Mouse (Mus musculus) hindbrain, embryonic 12.5 days (tissue): ENCODE results near the gene Fnbp1l. TPM values are rescaled to one million over a fixed set of nuclear protein-coding genes. Genes with fewer than 3 reads are reported as not detected.

Source experiments
- ATAC-seq: fragments of 200-750 bp; cut with Nextera tagmentation; 2 replicates; pipeline ENCODE4 v1.8.0; 2017; ENCODE audit warnings: moderate TSS enrichment; ENCODE audit not compliant: low FRiP score
- H3K27ac ChIP-seq: fragments of 300-500 bp; sonication (generic); 2 replicates; pipeline ENCODE4 v1.5.1; 2016; ENCODE audit warnings: mild to moderate bottlenecking
- H3K27me3 ChIP-seq: fragments of 300-500 bp; sonication (generic); 2 replicates; pipeline ENCODE4 v1.6.1; 2016; ENCODE audit warnings: mild to moderate bottlenecking
- H3K36me3 ChIP-seq: fragments of 300-500 bp; sonication (generic); 2 replicates; pipeline ENCODE4 v1.6.1; 2016; ENCODE audit warnings: mild to moderate bottlenecking
- H3K4me1 ChIP-seq: fragments of 300-500 bp; sonication (generic); 2 replicates; pipeline ENCODE4 v1.6.1; 2016
- H3K4me2 ChIP-seq: fragments of 300-500 bp; sonication (generic); replicated peaks from 2 replicates; pipeline ENCODE4 v1.6.1; 2016; ENCODE audit warnings: mild to moderate bottlenecking
- H3K4me3 ChIP-seq: fragments of 300-500 bp; sonication (generic); 2 replicates; pipeline ENCODE4 v1.5.1; 2016; ENCODE audit warnings: mild to moderate bottlenecking
- H3K9ac ChIP-seq: fragments of 300-500 bp; sonication (generic); 2 replicates; pipeline ENCODE4 v1.6.1; 2016; ENCODE audit warnings: mild to moderate bottlenecking, moderate library complexity
- H3K9me3 ChIP-seq: fragments of 300-500 bp; sonication (generic); replicated peaks from 2 replicates; pipeline ENCODE4 v1.6.1; 2016; ENCODE audit warnings: mild to moderate bottlenecking
- whole genome bisulfite sequencing: fragments of 180-500 bp; shearing (Covaris S2); methylation state at CpG from one replicate; pipeline ENCODE4 v1.1.7; 2016; 5-methylcytosine and 5-hydroxymethylcytosine counted together
- polyA plus RNA-seq: library from polyadenylated mRNA; unstranded; fragments of >200 nt; fragmentation: Nextera tagmentation; extraction: Ambion mirVana; gene quantifications from 2 replicates; pipeline ENCODE4 v1.2.1, GENCODE M21; 2016

The Fnbp1l gene
- polyA plus RNA-seq, 1 experiment from 2014 or later: 139 TPM

GRCm38 (mm10) chr3:122628546-122628945 is 9.0 kb upstream of the Fnbp1l start:
- ATAC-seq: no peak
- Histone ChIP-seq H3K36me3 (no peaks in the 10 kb centered on the region), H3K9ac (no peak overlapping the region), H3K4me1 (no peaks in the 10 kb centered on the region), H3K27me3 (no peaks in the 10 kb centered on the region), H3K9me3 (no peaks in the 10 kb centered on the region), H3K4me2 (no peak overlapping the region), H3K4me3 (no peak overlapping the region), H3K27ac (no peak overlapping the region)
- WGBS: 93% methylated on average over 10 of the region's 10 CpGs

GRCm38 (mm10) chr3:122627846-122628245 is 8.3 kb upstream of the Fnbp1l start:
- Histone ChIP-seq H3K9ac (no peak overlapping the region), H3K9me3 (no peaks in the 10 kb centered on the region), H3K36me3 (no peaks in the 10 kb centered on the region), H3K27me3 (no peaks in the 10 kb centered on the region), H3K27ac (no peak overlapping the region), H3K4me3 (no peak overlapping the region), H3K4me1 (no peaks in the 10 kb centered on the region), H3K4me2 (no peak overlapping the region)
- 87% methylated on average over 6 of the region's 6 CpGs for WGBS
- ATAC-seq: no peak

GRCm38 (mm10) chr3:122624591-122624990 is 5.1 kb upstream of the Fnbp1l start:
- 73% methylated on average over 6 of the region's 6 CpGs for WGBS
- Histone ChIP-seq H3K4me2 (no peak overlapping the region), H3K4me3 (no peak overlapping the region), H3K27ac (no peak overlapping the region), H3K27me3 (no peaks in the 10 kb centered on the region), H3K9ac (no peak overlapping the region), H3K36me3 (no peaks in the 10 kb centered on the region), H3K9me3 (no peaks in the 10 kb centered on the region), H3K4me1 (peaks cover 5% of the 10 kb centered on the region)
- no peak for ATAC-seq

GRCm38 (mm10) chr3:122620285-122620931 is 893 bp upstream of the Fnbp1l start:
- WGBS: 1% methylated on average over 21 of the region's 21 CpGs
- H3K4me2 ChIP-seq: peak overlapping the region; percentile 63
- peak overlapping the region; percentile 99; the same call in 1 of the 2 replicates for H3K27ac ChIP-seq
- ATAC-seq: peak; percentile 21
- H3K4me3 ChIP-seq: peak overlapping the region; percentile 97
- peak overlapping the region; percentile 100 for H3K9ac ChIP-seq
- H3K4me1 ChIP-seq: peaks cover 29% of the 10 kb centered on the region
- H3K27me3 ChIP-seq: no peaks in the 10 kb centered on the region
- H3K9me3 ChIP-seq: no peaks in the 10 kb centered on the region
- no peaks in the 10 kb centered on the region for H3K36me3 ChIP-seq

GRCm38 (mm10) chr3:122619931-122620284 is 393 bp upstream of the Fnbp1l start:
- peak overlapping the region; percentile 97 for H3K4me3 ChIP-seq
- H3K9me3 ChIP-seq: no peaks in the 10 kb centered on the region
- no peaks in the 10 kb centered on the region for H3K27me3 ChIP-seq
- ATAC-seq: peak; percentile 74
- H3K4me2 ChIP-seq: peak overlapping the region; percentile 63
- H3K36me3 ChIP-seq: no peaks in the 10 kb centered on the region
- H3K27ac ChIP-seq: peak overlapping the region; percentile 99
- WGBS: under 1% methylated on average over 20 of the region's 20 CpGs
- peak overlapping the region; percentile 100 for H3K9ac ChIP-seq
- peaks cover 33% of the 10 kb centered on the region for H3K4me1 ChIP-seq

- Histone ChIP-seq H3K4me3 (peak overlapping the region; percentile 97), H3K4me2 (peak overlapping the region; percentile 63), H3K36me3 (no peaks in the 10 kb centered on the region), H3K9me3 (no peaks in the 10 kb centered on the region), H3K27ac (peak overlapping the region; percentile 99), H3K9ac (peak overlapping the region; percentile 100), H3K27me3 (no peaks in the 10 kb centered on the region), H3K4me1 (peaks cover 36% of the 10 kb centered on the region)
- under 1% methylated on average over 30 of the region's 30 CpGs for WGBS
- no peak for ATAC-seq
These were observed 1.1 kb downstream of the Fnbp1l start for GRCm38 (mm10) chr3:122618402-122618801.

GRCm38 (mm10) chr3:122617613-122618340 is 1.7 kb downstream of the Fnbp1l start:
- no peak for ATAC-seq
- H3K4me1 ChIP-seq: peaks cover 40% of the 10 kb centered on the region
- no peaks in the 10 kb centered on the region for H3K27me3 ChIP-seq
- H3K4me2 ChIP-seq: peak overlapping the region; percentile 63
- H3K4me3 ChIP-seq: peak overlapping the region; percentile 97
- peak overlapping the region; percentile 100 for H3K9ac ChIP-seq
- 48% methylated on average over 9 of the region's 9 CpGs for WGBS
- no peaks in the 10 kb centered on the region for H3K9me3 ChIP-seq
- no peaks in the 10 kb centered on the region for H3K36me3 ChIP-seq
- H3K27ac ChIP-seq: peak overlapping the region; percentile 99; the same call in 1 of the 2 replicates

GRCm38 (mm10) chr3:122612537-122612936 is 7.0 kb downstream of the Fnbp1l start:
- no peak overlapping the region for H3K27ac ChIP-seq
- no peak overlapping the region for H3K4me3 ChIP-seq
- no peaks in the 10 kb centered on the region for H3K27me3 ChIP-seq
- peaks cover 31% of the 10 kb centered on the region for H3K4me1 ChIP-seq
- no peak overlapping the region for H3K4me2 ChIP-seq
- no peak overlapping the region for H3K9ac ChIP-seq
- H3K36me3 ChIP-seq: peaks cover 4% of the 10 kb centered on the region; the same call in 1 of the 2 replicates
- ATAC-seq: no peak
- H3K9me3 ChIP-seq: no peaks in the 10 kb centered on the region
- 87% methylated on average over 6 of the region's 6 CpGs for WGBS

GRCm38 (mm10) chr3:122611761-122612160 is 7.8 kb downstream of the Fnbp1l start:
- Histone ChIP-seq H3K27ac (no peak overlapping the region), H3K4me2 (no peak overlapping the region), H3K36me3 (peaks cover 4% of the 10 kb centered on the region; the same call in 1 of the 2 replicates), H3K4me1 (peaks cover 24% of the 10 kb centered on the region), H3K9ac (no peak overlapping the region), H3K4me3 (no peak overlapping the region), H3K27me3 (no peaks in the 10 kb centered on the region), H3K9me3 (no peaks in the 10 kb centered on the region)
- WGBS: 91% methylated on average over 5 of the region's 5 CpGs
- ATAC-seq: no peak

GRCm38 (mm10) chr3:122606105-122606801 is 13.3 kb downstream of the Fnbp1l start:
- H3K27me3 ChIP-seq: no peaks in the 10 kb centered on the region
- no peaks in the 10 kb centered on the region for H3K4me1 ChIP-seq
- H3K9me3 ChIP-seq: no peaks in the 10 kb centered on the region
- 83% methylated on average over 10 of the region's 10 CpGs for WGBS
- H3K4me2 ChIP-seq: no peak overlapping the region
- no peak for ATAC-seq
- H3K27ac ChIP-seq: no peak overlapping the region
- no peak overlapping the region for H3K9ac ChIP-seq
- no peak overlapping the region for H3K4me3 ChIP-seq
- H3K36me3 ChIP-seq: peaks cover 4% of the 10 kb centered on the region; the same call in 1 of the 2 replicates

GRCm38 (mm10) chr3:122603229-122603628 is 16.3 kb downstream of the Fnbp1l start:
- Histone ChIP-seq H3K9ac (no peak overlapping the region), H3K27me3 (no peaks in the 10 kb centered on the region), H3K4me2 (no peak overlapping the region), H3K9me3 (no peaks in the 10 kb centered on the region), H3K4me1 (no peaks in the 10 kb centered on the region), H3K36me3 (peaks cover 4% of the 10 kb centered on the region; the same call in 1 of the 2 replicates), H3K4me3 (no peak overlapping the region), H3K27ac (no peak overlapping the region)
- ATAC-seq: no peak
- WGBS: 88% methylated on average over 4 of the region's 4 CpGs

GRCm38 (mm10) chr3:122602370-122602769 is 17.1 kb downstream of the Fnbp1l start:
- Histone ChIP-seq H3K9ac (no peak overlapping the region), H3K27ac (no peak overlapping the region), H3K4me2 (no peak overlapping the region), H3K9me3 (no peaks in the 10 kb centered on the region), H3K27me3 (no peaks in the 10 kb centered on the region), H3K36me3 (0 out of 2 replicates have a peak, but pooled peaks cover 4% of the 10 kb centered on the region), H3K4me3 (no peak overlapping the region), H3K4me1 (no peaks in the 10 kb centered on the region)
- no peak for ATAC-seq
- 93% methylated on average over 1 of the region's 1 CpGs for WGBS
